Mouse (Mus musculus): ENCODE data around the gene Vmn2r24. TPM values are rescaled to one million over a fixed set of nuclear protein-coding genes. Genes with fewer than 3 reads are reported as not detected.
"Not testable (repeated sequence)": the region's sequence is repeated elsewhere in the genome, so short reads cannot be mapped to it uniquely, and the experiment has no call there.

The Vmn2r24 gene
- total RNA-seq (2015), result not detected in 2 replicates
- not detected in 2 replicates for total RNA-seq (2017)

GRCm38 (mm10) chr6:123778579-123778978 is at the start of gene Vmn2r24:
Gene Vmn2r24, plus strand, starts transcription at chr6:123778879.
- no peak for ATAC-seq (ENCODE audit: poor library complexity, severe bottlenecking)

DNA sequence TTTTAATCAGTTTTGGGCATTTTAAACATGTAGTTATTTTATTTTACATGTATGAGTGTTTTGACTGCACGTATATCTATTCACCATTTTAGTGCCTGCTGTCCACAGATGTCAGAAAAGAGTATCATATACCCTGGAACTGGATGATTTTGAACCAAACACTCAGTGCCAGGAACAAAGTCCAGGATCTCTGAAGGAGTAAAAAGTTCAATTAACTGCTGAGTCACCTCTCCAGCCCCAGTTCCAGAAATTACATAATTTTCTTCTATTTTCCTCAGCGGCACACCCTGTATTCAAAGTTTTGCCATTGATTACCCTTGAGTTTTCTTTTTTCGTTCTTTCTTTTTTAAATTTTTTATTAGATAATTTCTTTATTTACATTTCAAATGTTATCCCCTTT is 8.6 kb upstream of the Vmn2r24 start:
- ATAC-seq (ENCODE audit: poor library complexity, severe bottlenecking), result no peak

- ATAC-seq (ENCODE audit: poor library complexity, severe bottlenecking), result no peak
Observed at GRCm38 (mm10) chr6:123784857-123785256, 6.2 kb downstream of the Vmn2r24 start.

- ATAC-seq (ENCODE audit: poor library complexity, severe bottlenecking), result 0 out of 2 replicates have a peak, but pooled peaks have one; percentile 18
Observed at GRCm38 (mm10) chr6:123793746-123794145, 15.1 kb downstream of the Vmn2r24 start.

- ATAC-seq (ENCODE audit: poor library complexity, severe bottlenecking), result not testable (repeated sequence)
Observed at GRCm38 (mm10) chr6:123810291-123810690, 31.6 kb downstream of the Vmn2r24 start.

- no peak for ATAC-seq (ENCODE audit: poor library complexity, severe bottlenecking)
Observed at GRCm38 (mm10) chr6:123819951-123820350, 41.3 kb downstream of the Vmn2r24 start.

- ATAC-seq (ENCODE audit: poor library complexity, severe bottlenecking), result not testable (repeated sequence)
Observed at GRCm38 (mm10) chr6:123853363-123853762, 74.7 kb downstream of the Vmn2r24 start, which contains the start of gene Vmn2r25. Gene Vmn2r25, minus strand, starts transcription at chr6:123853463.

Other genes with a start within 250 kb of the Vmn2r24 start
- gene Vmn2r21, start 245.5 kb upstream of the Vmn2r24 start, total RNA-seq (2015), result not detected in 2 replicates
- gene Vmn2r21, start 245.5 kb upstream of the Vmn2r24 start, total RNA-seq (2017), result not detected in 2 replicates
- not detected in 2 replicates for gene Vmn2r22, start 128.2 kb upstream of the Vmn2r24 start, total RNA-seq (2015)
- gene Vmn2r22, start 128.2 kb upstream of the Vmn2r24 start, total RNA-seq (2017), result not detected in 2 replicates
- gene Vmn2r23, start 76.2 kb upstream of the Vmn2r24 start, total RNA-seq (2015), result not detected in 2 replicates
- gene Vmn2r23, start 76.2 kb upstream of the Vmn2r24 start, total RNA-seq (2017), result not detected in 2 replicates
- not detected in 2 replicates for gene Vmn2r25, start 74.6 kb downstream of the Vmn2r24 start, total RNA-seq (2015)
- not detected in 2 replicates for gene Vmn2r25, start 74.6 kb downstream of the Vmn2r24 start, total RNA-seq (2017)
- gene Vmn2r26, start 245.7 kb downstream of the Vmn2r24 start, total RNA-seq (2015), result 0.05 TPM in 1 of 2 replicates, not detected in the other
- not detected in 2 replicates for gene Vmn2r26, start 245.7 kb downstream of the Vmn2r24 start, total RNA-seq (2017)

All from megakaryocyte, adult 5-6 weeks (primary cell).